Mouse (Mus musculus) left cerebral cortex, adult 8-10 months (tissue): ENCODE data around the gene Egfr. TPM values are rescaled to one million over a fixed set of nuclear protein-coding genes. Genes with fewer than 3 reads are reported as not detected.

ENCODE experiments used
- DNase-seq, 2 experiments: peaks; one replicate each; pipeline ENCODE4 v3.0.0; 2022; ENCODE audit warnings: low spot score in 2 of 2
- total RNA-seq, 4 experiments: library from RNA; stranded (reverse); gene quantifications; 2 replicates each; pipeline ENCODE4 v1.2.4; 2022

The Egfr gene
- total RNA-seq, 4 experiments from 2014 or later: 11.8 to 15.0 (median 13.7) TPM

GRCm38 (mm10) chr11:16895441-16896356, 143.7 kb downstream of the Egfr start:
- DNase-seq: peak in 1 of 2 experiments; percentile 22

DNA sequence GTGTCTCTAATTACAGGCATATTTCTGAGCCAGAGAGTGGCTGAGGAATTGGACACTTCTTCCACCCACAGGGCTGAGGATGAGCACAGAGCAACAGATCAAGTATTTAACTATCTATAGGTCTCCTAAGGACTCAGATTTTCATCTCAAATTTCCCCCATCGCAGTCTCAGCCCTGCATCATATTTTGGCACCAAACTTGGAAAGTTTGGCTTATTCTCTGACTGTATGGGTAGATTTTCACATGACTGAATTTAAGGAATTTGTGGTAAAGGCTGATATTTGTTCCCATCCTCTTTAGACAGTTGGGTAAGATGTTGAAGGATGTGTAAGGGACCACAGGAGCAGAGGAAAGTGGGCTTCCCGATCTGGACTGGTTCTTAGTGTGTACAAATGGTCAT, 145.7 kb downstream of the Egfr start:
- no peak for DNase-seq

- DNase-seq: no peak
Observed at GRCm38 (mm10) chr11:16900182-16900581, 148.2 kb downstream of the Egfr start.

DNA sequence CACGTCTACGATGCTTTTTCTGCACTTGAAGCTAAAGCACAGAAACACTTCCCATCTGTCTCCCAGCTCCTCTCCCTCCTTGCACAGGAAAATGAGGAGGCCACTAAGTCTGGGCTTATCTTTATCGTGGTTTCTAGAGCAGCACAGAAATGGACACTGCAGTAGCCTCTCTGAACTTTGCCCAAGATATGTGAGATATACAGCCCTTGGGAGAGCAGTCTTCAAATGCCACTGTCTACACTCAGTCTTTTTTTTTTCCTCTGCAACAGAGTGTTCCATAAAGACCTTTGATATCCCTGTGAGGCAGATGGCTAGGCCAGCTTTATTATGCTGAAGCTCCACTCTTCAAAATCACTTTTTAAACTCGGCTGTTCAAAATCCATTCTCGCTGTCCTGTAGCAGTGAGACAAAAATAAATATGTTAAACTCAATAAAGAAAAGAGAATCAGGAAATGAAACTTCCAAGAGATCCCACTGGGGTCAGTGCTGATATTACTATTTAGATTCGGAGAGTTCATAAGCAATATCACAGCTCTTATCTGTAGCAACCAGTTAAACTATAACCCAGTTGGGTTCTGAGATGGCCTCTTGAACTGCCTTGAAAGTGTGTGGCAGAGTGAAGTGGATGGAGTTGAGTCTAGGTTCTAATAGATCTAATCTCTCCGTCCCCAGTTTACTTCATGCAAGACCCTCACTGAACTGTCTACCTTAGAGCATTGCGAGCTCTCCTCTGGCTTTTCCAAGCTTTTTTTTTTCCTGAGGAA, 148.8 kb downstream of the Egfr start:
- DNase-seq: no peak

DNA sequence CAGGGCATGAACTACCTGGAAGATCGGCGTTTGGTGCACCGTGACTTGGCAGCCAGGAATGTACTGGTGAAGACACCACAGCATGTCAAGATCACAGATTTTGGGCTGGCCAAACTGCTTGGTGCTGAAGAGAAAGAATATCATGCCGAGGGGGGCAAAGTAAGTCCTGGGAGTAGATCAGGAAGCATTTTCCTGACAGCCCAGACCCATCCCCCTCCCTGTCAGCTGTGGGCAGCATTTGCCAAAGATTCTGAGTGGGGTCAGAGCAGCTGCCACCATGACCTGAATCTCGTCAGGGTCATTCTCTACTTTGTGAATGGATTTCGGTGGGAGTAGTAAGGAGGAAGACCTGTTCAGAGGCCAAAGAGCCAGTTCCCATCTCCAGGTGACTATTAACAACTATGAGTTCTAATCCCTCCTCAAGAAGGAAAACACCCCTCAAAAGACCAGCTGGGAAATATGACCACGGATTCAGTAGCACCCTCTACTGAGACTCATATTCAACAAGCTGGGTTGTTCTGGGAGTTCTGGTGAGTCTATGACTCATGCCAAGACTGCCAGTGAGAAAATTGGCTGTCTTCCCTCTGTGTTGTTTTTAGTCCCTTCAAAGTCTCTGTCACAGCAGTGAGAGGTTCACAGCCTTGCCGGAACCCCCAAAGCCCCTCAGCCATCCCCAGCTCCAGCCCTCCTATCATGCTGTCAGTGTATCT, 152.5 kb downstream of the Egfr start:
- DNase-seq: peak in 1 of 2 experiments; percentile 24

GRCm38 (mm10) chr11:16905012-16905332, 153.0 kb downstream of the Egfr start:
- DNase-seq: no peak

DNA sequence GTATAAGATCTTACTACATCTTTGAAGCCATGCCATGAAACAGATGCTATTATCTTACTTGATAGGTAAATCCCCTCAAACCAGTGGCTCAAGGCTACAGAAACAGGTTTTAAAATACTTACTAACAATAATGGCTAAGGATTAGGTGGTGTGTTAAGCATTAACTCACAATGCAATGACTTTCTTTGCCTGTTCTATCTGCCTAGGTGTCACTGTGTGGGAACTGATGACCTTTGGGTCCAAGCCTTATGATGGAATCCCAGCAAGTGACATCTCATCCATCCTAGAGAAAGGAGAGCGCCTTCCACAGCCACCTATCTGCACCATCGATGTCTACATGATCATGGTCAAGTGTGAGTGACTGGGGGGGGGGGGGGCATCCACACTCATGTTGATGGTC, 154.5 kb downstream of the Egfr start:
- no peak for DNase-seq

DNA sequence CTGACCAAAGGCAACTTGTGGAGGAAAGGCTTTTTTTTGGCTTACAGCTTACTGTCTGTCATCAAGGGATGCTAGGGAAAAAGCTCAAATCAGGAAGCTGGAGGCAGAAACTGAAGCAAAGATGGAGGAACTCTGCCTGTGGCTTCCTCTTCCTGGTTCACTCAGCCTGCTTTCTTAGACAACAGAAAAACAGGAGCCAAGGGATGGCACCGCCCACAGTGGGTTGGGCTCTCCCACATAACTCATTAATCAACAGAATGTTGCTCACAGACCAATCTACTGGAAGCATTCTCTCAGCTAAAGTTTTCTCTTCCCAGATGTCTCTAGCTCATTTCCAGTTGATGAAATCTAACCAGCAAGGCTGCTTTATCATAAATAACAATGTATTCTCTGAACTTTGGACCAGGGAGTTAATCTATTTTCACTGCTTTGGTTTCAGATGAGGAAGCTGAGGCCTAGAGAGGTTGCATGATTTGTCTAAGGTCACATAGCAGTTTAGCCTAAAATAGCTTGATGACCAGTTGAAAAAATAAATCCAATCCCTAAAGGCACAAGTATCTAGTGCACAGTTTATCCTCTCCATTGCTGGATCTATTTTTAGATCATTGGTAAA, 155.6 kb downstream of the Egfr start:
- DNase-seq: no peak

DNA sequence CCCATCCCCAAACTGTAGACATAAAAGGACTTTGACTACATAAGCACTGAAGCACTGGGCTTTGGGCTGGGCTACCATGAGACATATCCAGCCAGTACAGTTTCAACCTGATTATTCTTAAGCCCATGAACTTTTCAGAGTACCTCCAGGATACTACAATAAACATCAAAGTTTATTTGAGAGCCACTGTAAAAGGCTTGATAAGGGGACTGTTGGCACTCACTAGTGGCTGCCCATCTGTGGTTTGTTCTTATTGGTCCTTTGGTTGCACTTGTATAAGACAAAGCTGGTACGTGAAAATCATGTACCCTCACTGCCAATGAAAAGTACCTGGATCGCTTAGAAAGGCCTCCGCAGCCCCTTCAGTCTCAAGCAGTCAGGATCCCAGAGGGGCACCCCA, 162.8 kb downstream of the Egfr start:
- DNase-seq: no peak

DNA sequence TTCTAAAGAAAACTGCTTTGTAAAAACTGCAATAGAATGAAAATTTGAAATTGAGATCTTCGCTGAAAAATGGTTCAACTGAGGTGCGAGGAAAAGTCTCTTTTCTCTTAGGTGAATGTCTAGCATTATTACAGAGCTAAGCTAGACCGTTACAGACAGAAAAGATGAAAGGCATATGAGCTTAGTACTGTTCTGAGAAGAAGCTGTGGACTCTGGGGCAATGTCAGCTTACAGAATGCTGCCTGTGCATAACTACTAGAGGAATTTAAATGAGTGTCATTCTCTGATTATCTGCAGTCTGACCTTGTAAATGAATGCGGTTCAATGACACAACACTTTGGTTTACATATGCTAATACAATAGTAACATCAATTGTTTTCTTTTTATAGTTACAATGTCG, 163.8 kb downstream of the Egfr start:
- DNase-seq: no peak

- DNase-seq: no peak
Observed at GRCm38 (mm10) chr11:16917512-16917911, 165.5 kb downstream of the Egfr start.

DNA sequence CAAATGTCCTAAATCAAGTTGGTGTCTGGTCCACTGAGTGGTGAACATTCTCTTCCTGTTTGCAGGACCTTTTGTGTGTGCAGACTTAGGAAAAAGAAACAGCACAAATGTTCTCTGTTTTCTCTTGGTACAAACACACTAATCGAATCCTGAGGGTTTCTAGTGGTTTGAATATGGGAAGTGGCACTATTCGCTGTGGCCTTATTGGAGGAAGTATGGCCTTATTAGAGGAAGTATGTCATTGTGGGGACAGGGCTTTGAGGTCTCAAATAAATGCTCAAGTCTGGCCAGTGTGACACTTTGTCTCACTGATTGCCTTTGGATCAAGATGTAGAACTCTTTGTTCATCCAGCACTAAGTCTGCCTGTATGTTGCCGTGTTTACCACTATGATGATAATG, 180.2 kb downstream of the Egfr start:
- DNase-seq: no peak

- no peak for DNase-seq
Observed at GRCm38 (mm10) chr11:16935577-16936236, 183.7 kb downstream of the Egfr start.

- peak in 1 of 2 experiments; percentile 17 for DNase-seq
Observed at GRCm38 (mm10) chr11:16941103-16941793, 189.2 kb downstream of the Egfr start.

GRCm38 (mm10) chr11:16941973-16942452, 190.0 kb downstream of the Egfr start:
- no peak for DNase-seq

GRCm38 (mm10) chr11:16943016-16943415, 191.0 kb downstream of the Egfr start:
- DNase-seq: no peak

- no peak for DNase-seq
Observed at GRCm38 (mm10) chr11:16948756-16949155, 196.8 kb downstream of the Egfr start.

GRCm38 (mm10) chr11:16950226-16950975, 198.4 kb downstream of the Egfr start:
- no peak for DNase-seq

DNA sequence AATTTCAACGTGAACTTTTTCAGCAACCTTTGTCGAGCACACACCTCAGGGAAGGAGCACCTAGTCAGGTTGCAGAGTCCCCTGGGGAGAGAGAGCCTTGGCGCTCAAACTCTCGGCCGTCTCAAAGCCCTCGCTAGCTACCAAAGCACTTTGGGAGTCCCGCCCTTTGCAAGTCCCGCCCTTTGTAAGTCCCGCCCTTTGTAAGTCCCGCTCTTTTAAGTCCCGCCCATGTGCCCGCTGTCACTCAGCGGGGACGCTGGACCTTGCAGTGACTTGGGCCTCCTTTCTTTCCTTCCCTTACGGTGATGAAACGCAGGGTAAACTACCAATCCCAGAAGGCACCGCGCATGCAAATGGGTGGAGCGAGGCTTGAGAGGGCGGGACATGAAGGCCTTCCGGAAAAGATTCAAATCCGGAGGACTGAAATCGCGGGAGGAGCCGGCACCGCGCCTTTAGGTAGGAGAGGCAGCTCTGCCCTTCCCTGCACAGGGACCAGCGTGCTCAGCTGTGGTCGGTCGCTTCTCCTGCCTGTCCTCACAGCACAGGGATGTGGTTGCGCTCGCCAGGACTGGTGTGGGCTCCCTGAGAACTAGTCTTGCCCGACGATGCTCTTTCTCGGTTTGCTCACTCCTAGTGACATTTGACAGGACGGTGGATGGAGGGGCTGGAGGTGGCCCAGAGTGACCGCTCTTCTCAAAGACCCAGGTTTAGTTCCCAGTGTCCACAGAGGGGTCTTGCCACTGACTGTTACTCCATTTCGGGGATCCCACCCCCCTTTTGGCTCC, 199.2 kb downstream of the Egfr start, which contains the start of gene Fbxo48:
TSS of gene Fbxo48 (plus strand) at position 400 of the 785 bp plus-strand sequence.
- DNase-seq: peak; percentile 86 to 95
